Mouse (Mus musculus) hematopoietic multipotent progenitor cell, adult 10-12 weeks (in vitro differentiated cells): Measurements from ENCODE around the gene Gm5617. TPM values are rescaled to one million over a fixed set of nuclear protein-coding genes. Genes with fewer than 3 reads are reported as not detected.

Experiments used
- polyA plus RNA-seq: library from polyadenylated mRNA; stranded (reverse); fragments of >175 nt; gene quantifications from 2 replicates; pipeline ENCODE4 v1.2.3, GENCODE M21; 2012; ENCODE audit warnings: low replicate concordance

Gm5617 gene
- 34.2 and 60.5 TPM in 2 replicates for polyA plus RNA-seq

DNA sequence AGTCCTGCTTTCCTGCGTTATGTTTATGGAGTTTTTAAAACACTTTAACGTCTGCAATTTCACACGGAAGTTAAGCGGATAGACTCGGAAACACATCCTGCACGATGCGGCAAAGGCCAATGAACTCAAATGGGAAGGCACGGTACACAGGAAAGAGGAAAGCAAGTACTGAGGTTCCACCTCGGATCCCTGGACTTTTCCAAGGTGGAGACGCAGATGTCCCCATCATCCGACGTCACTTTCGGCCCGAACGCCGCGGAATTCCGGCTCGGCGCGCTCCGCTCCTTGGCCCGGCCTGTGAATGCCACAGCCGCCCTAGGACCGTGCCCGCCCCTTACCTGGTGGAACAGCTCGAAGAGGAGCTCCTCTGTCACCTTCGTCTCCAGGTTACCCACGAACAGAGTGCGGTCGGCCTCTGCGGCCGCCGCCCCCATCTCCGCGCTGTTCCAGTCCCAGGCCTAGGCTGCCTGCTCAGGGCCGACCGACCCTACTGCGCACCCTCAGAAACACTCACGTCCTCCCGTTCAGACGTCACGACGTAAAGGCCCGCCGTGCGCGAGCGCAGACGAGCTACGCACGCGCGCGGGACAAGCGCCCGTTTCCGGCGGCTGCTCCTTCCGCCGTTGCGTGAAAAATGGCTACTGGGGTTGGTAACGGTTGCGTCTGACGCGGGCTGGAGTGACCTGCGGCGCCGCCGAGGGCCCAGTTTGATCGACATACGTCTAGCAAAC lies at the start of gene Gm5617, which contains the start of gene Rbm7:
Gene Gm5617, plus strand, starts transcription at position 626 of the 731 bp plus-strand sequence.
Gene Rbm7, minus strand, starts transcription at position 483 of the 731 bp plus-strand sequence.

DNA sequence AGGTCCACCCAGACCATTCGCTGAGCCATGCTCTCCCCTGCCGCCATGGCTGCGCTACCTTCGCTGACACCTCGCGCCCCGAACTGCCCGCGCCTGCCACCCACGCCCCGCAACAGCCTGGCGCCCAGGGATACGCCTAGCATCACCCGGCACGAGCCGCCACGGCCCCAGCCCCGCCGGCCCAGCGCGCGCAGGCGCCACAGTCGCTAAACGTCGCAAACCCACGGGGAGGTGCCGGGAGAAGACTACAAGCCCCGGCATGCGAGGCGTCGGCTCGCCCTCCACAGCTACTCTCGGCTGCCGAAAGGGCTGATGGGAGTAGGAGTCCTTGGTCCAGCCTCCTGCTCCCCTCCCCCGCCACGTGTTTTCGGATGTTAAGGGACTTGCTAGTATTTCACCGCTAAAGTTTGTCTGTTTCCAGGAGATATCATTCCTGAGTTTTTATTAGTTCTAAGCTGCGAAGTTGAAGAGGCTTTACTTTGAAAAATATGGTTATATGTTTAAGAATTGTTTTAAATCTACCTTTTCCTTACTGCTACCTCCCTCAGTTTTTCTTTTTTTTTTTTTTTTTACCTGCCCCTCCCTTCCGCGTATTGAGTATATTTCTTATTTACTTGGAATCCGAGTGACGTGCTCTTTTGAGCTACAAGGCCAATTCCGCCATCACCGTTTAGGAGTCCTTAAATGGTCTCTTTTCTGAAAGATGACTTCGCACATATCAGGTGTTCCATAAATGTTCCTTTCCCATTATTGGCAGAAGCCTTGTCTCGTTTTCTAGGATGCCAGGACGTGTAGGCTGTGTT lies 14.6 kb upstream of the Gm5617 start, which contains the start of gene Rexo2:
Gene Rexo2, minus strand, starts transcription at position 213 of the 803 bp plus-strand sequence.

Other genes with a start within 250 kb of the Gm5617 start
- 1.8 and 8.4 TPM in 2 replicates for gene Nxpe2, start 142.0 kb upstream of the Gm5617 start, polyA plus RNA-seq
- 68.6 and 105 TPM in 2 replicates for gene Rexo2, start 14.8 kb upstream of the Gm5617 start, polyA plus RNA-seq
- gene Rbm7, start 143 bp upstream of the Gm5617 start, polyA plus RNA-seq: 31.0 and 38.1 TPM in 2 replicates
- gene Nnmt, start 109.7 kb downstream of the Gm5617 start, polyA plus RNA-seq: not detected in 2 replicates